Mouse (Mus musculus) hematopoietic stem cell, adult 5-6 weeks (primary cell): ENCODE results near the gene Gk. TPM values are rescaled to one million over a fixed set of nuclear protein-coding genes. Genes with fewer than 3 reads are reported as not detected.
A peak's percentile ranks its signal among the peaks of the same experiment; 100 is the strongest.

Experiments
- ATAC-seq, 2 experiments: fragments of 125-278 bp in 1 of 2; replicated peaks in 1 of 2; 2 replicates each; pipeline ENCODE4 v1.8.0; 2016 to 2017; ENCODE audit warnings: inconsistent platforms in 2 of 2, mild to moderate bottlenecking in 2 of 2, moderate number of reproducible peaks in 2 of 2, low read depth in 1 of 2, moderate TSS enrichment in 1 of 2; ENCODE audit not compliant: low FRiP score in 2 of 2, poor library complexity in 2 of 2, severe bottlenecking in 2 of 2, insufficient read depth in 1 of 2, low TSS enrichment in 1 of 2
- total RNA-seq: library from RNA; stranded (forward); fragments of 172-1452, 232-1000 nt; gene quantifications from 2 replicates; pipeline ENCODE4 v1.2.3, GENCODE M21; 2017

Gk gene
- 9.6 and 20.8 TPM in 2 replicates for total RNA-seq

DNA sequence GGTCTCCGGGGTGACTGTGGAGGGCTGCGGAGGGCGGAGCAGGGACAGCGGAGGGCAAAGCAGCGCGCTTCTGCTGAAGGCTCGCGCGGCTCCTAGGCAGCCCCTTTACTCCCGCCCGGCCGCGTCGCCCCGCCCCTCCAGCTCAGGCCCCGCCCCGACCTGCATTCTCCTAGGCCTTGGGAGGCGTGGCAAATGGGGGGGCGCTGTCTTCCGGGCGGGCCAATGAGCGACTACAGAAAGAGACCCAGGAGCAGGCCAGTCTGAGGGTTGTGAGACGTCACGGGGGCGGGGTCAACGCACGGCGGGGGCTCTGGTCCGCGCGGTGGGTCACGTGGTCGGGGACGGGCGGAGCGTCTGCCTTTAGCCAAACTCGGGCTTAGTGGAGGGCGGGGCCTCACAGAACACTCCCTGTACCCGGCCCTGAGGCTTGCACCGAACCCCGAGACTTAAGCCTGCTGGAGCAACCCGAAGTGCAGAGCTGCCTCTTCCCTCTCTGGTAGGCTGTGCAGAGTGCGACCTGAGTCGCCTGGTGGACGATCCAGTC, at the start of gene Gk:
TSS of gene Gk (minus strand) at position 276 of the 544 bp plus-strand sequence.
- peak; percentile 83 to 85 for ATAC-seq

DNA sequence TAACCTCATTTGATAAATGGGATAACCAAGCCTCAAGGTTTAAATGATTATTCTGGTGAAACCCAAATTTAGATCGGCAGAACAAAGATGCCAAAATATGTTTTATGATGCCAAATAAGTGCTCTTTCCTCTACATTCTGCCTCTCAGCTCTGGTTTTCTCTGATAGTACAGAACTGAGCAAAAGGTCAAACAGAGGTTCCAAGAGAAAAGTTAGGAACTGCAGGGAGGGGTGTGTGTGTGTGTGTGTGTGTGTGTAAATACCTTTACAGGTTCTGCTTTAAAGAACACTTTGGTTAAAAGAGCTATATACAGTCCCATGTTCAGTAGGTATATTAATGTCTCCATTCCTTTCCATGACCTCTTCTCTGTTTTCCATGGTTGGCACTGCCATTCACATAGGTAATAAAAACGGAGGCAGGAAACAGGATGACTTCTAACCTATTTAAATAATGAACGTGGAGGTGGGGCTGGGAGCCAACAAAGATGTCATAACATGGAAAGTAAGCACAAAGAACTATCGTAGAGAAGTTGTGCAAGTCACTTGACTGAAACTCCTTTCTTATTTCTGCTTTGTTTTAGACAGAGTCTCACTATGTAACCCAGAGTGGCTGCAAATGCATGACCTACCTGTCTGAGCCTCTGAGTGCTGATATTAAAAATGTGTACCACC, 28.2 kb upstream of the Gk start:
- ATAC-seq, result no peak; a peak in 1 of 4 replicates

- ATAC-seq, result peak in 1 of 2 experiments; percentile 17; a peak in 1 of 4 replicates
Measured at GRCm38 (mm10) chrX:85803006-85803405, 26.4 kb upstream of the Gk start.

DNA sequence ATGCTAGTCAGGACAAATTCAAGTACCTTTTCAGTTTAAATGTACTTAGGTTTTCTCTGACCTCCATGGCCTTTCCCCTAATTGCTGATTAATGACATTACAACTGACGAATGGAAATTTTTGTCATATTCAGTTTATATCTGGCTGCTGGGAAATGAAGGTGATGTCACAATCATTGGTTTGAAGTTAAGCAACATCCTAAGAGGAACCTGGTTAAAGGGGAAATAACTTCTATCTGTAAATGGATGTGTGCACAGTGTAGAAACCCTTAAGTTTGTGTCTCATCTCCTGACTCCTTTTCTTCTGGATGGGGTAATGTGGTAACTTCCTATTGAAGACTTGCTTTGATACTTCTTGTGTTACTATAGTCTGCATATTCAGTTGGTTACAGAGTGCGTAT, 20.8 kb upstream of the Gk start:
- ATAC-seq, result peak; percentile 49 to 77; a peak in 3 of 4 replicates

GRCm38 (mm10) chrX:85778346-85778745, 1.7 kb upstream of the Gk start:
- no peak for ATAC-seq

- ATAC-seq, result peak; percentile 31 to 40; a peak in 3 of 4 replicates
Measured at GRCm38 (mm10) chrX:85777141-85777540, 522 bp upstream of the Gk start.

GRCm38 (mm10) chrX:85775879-85776543, 608 bp downstream of the Gk start:
- peak; percentile 13 to 29 for ATAC-seq

- no peak for ATAC-seq
Measured at GRCm38 (mm10) chrX:85771303-85771702, 5.3 kb downstream of the Gk start.

DNA sequence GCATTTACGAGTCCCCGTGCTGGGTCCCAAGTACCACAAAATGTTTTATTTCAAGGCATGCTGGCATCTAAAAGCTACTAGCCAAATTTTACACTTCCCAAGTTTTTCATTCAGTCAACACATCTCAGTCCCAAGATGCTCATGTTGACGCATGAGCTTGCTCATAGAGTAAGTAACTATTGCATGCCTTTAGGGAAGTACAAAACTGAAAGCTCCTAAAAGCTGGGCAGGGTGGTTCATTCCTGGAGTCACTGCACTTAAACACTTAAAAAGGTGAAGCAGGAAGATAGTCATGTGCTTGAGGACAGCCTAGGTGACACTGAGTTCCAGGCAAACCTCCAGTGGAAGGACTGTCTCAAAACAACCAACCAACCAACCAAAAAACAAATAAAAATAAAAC, 5.9 kb downstream of the Gk start:
- ATAC-seq, result peak in 1 of 2 experiments; percentile 32; a peak in 1 of 4 replicates

DNA sequence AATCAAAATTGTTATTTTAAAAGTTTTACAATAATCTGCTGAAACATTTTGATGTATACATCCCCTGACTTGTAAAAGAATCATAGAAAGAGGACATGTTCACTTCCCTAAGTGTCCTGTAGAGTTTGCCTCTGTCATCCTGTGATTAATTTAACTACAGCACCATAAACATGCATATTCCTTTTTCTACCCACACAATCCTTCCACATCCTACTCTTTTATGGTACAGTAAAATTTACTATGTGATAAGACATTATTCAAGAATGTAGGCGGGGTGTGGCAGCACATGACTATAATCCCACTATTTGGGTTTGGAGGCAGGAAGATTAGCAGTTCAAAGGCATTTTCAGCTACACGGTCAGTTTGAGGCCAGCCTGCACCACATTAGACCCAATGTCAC, 8.0 kb downstream of the Gk start:
- ATAC-seq, result no peak

DNA sequence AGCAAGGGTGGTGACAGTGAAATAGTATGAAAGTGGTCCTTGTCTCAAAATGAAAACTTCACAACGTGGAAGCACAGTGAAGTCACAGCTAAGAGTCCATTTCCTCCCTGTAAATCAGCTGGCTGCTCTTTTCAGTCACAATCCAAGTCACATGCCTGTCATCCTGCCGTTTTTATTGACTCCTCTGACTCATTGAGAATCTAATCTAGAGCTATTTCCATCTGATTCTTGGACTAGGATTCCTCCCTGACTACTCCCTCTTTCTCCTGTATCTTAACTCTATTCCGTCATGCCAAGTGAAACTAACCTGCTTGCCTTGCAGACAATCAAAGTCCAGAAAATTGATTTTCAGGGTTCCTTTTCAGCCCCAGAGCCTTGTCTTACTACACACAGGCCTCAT, 20.6 kb downstream of the Gk start:
- no peak for ATAC-seq

- ATAC-seq, result no peak
Measured at GRCm38 (mm10) chrX:85743837-85744236, 32.8 kb downstream of the Gk start.

DNA sequence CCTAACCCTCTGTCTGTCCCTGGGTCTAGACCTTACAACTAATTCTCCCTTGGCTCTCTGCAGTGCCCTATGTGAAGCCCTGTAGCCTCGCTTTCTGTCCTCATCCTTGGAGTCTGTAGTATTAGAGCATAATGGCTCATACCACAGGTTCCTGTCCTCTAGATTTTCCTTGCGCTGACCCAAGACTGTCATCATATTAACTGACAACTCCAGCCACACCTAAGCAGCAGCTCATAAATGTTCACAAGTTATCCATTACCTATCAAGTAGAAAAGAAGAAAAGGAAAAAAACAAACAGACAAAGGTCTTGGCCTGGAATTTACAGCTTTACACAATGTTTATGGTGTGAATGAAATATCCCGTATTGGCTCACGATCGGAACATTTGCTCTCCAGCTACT, 43.4 kb downstream of the Gk start:
- no peak for ATAC-seq

DNA sequence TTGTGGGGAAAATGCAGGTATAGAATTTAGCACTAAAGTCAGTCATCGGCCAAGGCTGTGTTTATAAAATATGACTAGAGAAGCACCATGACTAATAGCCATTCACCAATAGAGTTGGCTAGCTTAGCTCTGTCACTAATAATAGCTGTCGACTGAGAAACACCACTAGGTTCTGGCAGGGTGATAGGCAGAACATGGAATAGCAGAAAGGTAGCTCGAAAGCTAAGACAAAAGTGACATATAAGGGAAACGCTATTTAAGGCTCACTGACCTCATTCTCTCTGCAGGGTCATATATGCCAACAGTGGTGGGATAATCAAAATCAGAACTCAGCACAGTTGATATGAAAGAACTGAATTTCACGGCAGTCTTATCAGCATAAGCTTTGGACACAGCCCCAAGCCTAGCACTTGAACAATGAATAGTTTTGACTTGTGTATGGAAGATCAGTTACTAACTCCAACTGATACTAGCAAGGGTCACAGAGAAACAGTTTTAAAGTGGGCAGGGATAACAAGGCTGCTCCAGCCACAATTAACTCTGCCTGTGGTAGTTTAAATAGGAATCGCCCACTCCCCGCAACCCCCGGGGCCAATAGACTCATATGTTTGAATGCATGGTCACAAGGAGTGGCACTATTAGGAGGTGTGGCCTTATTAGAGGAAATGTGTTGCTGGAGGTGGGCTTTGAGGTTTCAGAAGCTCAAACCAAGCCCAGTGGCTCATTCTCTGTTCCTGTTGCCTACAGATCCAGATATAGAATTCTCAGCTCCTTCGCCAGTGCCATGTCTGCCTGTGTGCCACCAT, 45.3 kb downstream of the Gk start:
- ATAC-seq, result no peak

DNA sequence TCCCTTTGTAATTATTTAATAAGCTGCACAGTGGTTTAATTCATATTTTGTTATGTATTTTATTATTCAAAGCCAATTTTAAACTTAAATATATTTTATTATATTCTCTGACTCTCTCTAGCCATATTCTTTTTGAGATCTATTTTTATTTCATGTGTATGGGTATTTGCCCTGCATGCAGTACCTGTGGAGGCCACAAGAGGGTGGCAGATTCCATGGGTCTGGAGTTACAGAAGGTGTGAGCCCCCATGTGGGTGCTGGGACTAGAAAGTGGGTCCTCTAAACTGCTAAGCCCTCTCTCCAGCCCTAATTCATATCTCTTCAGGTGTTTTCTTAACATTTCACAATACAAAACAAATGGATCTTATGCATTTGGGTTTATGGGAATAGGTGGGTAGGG, 55.4 kb downstream of the Gk start:
- ATAC-seq, result no peak

- ATAC-seq, result no peak
Measured at GRCm38 (mm10) chrX:85710399-85710798, 66.2 kb downstream of the Gk start.

DNA sequence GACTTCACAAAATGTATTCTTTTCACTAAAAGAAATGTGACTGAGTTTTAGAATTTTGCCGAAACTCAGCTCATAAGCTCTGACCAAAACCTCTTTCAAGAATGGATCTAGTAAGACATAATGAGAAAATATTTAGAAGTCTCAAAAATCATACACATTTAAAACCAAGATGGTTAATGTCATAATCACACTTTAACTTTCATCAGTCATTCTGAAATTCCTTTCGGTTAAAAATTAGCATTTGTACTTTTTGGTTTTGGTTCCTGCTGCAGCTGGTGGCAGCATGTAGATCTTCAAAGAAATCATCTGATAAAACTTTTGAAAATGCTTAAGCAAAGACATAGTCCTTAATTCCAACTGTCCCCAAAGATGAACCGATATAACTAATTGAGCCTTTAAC, 70.9 kb downstream of the Gk start:
- ATAC-seq, result no peak

GRCm38 (mm10) chrX:85683723-85684122, 92.9 kb downstream of the Gk start:
- ATAC-seq, result no peak
